Mouse (Mus musculus): ENCODE data around the gene Madcam1. TPM values are rescaled to one million over a fixed set of nuclear protein-coding genes. Genes with fewer than 3 reads are reported as not detected.
A peak's percentile ranks its signal among the peaks of the same experiment; 100 is the strongest.

Gene Madcam1
- polyA plus RNA-seq (2012; rRNA removed) = 0.87 and 1.1 TPM in 2 replicates

DNA sequence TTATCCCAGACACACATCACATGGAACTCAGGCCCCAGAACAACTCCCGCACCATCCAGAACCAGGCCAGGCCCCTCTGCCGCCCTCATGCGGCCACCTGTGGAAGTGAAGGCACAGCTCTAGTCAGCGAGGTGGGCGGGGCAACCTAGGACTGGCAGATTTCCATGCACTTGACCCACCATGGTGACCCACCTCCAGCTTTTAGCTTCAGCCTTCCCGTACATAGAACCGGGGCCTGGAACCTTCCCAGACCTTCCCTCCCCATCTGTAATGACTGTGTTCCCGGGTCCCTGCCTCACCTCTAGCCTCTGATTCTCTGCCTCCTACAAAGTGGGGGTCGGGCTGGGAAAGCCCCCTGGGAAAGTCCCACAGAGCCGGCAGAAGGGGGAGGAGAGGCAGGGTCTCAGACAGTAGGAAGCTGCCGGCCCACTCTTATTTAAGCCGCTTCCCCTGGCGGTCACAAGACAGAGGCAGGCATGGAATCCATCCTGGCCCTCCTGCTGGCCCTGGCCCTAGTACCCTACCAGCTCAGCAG lies at the start of gene Madcam1:
Gene Madcam1 (plus strand): TSS at position 429 of the 535 bp plus-strand sequence.
- TF ChIP-seq POLR2A (IDR thresholded peaks at IDR 0.05; ENCODE audit: borderline replicate concordance, extremely low read depth, insufficient read depth, insufficient read length, poor library complexity, severe bottlenecking) (no peak), CTCF (IDR thresholded peaks at IDR 0.05; ENCODE audit: borderline replicate concordance, extremely low read depth, insufficient read depth, insufficient read length) (peak; percentile 89)
- peak; percentile 57 for DNase-seq (ENCODE audit: low read depth)

- TF ChIP-seq CTCF (IDR thresholded peaks at IDR 0.05; ENCODE audit: borderline replicate concordance, extremely low read depth, insufficient read depth, insufficient read length) (no peak), POLR2A (IDR thresholded peaks at IDR 0.05; ENCODE audit: borderline replicate concordance, extremely low read depth, insufficient read depth, insufficient read length, poor library complexity, severe bottlenecking) (no peak)
- peak; percentile 82 for DNase-seq (ENCODE audit: low read depth)
Observed at GRCm38 (mm10) chr10:79615860-79616259, 48.5 kb upstream of the Madcam1 start.

DNA sequence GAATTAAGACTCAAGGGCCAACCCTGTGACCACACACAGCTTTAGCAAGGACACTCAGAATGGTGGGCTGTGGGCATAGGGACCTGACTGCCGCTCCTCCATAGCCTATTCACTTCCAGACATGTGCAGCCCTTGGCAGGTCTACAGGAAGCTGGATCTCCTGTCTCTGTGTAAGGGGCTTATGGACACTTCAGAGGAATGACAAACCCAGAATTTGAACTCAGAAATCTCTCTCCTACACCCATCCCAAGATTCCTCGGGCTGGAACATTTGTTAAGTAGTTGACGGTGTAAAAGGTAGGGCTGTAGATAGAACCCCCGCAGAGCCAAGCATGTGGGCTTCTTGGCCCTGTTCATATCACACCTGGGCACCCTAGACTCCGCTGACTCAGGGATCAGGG lies 48.0 kb upstream of the Madcam1 start:
- no peak for TF ChIP-seq CTCF (IDR thresholded peaks at IDR 0.05; ENCODE audit: borderline replicate concordance, extremely low read depth, insufficient read depth, insufficient read length)
- DNase-seq (ENCODE audit: low read depth) = no peak

DNA sequence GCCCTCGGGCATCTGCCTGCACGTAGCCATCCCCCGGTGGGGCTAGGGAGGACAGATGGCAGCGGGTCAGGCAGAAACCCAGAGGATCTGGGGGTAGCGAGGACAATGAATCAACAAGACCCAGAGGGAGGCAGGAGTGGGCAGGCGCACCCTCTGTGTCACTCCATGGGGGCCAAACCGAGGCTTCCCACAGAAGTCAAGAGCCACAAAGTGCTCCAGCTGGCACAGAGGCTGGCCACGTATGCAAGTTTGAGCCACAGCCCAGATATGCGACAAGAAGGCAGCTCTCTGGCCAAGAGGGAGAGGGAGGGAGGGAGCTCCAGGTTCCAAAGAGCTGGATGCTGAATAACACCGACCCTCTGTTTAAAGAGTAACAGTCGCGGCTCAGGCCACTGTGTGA lies 40.4 kb upstream of the Madcam1 start:
- TF ChIP-seq CTCF (IDR thresholded peaks at IDR 0.05; ENCODE audit: borderline replicate concordance, extremely low read depth, insufficient read depth, insufficient read length) (no peak), POLR2A (IDR thresholded peaks at IDR 0.05; ENCODE audit: borderline replicate concordance, extremely low read depth, insufficient read depth, insufficient read length, poor library complexity, severe bottlenecking) (no peak)
- DNase-seq (ENCODE audit: low read depth) = peak; percentile 4

GRCm38 (mm10) chr10:79625398-79625797 lies 39.0 kb upstream of the Madcam1 start:
- TF ChIP-seq POLR2A (IDR thresholded peaks at IDR 0.05; ENCODE audit: borderline replicate concordance, extremely low read depth, insufficient read depth, insufficient read length, poor library complexity, severe bottlenecking) (no peak), CTCF (IDR thresholded peaks at IDR 0.05; ENCODE audit: borderline replicate concordance, extremely low read depth, insufficient read depth, insufficient read length) (no peak)

GRCm38 (mm10) chr10:79626156-79626555 lies 38.2 kb upstream of the Madcam1 start:
- DNase-seq (ENCODE audit: low read depth) = no peak
- no peak for TF ChIP-seq POLR2A (IDR thresholded peaks at IDR 0.05; ENCODE audit: borderline replicate concordance, extremely low read depth, insufficient read depth, insufficient read length, poor library complexity, severe bottlenecking)
- TF ChIP-seq CTCF (IDR thresholded peaks at IDR 0.05; ENCODE audit: borderline replicate concordance, extremely low read depth, insufficient read depth, insufficient read length) = no peak

More at GRCm38 (mm10) chr10:79625398-79625797, 39.0 kb upstream of the Madcam1 start:
- no peak for DNase-seq (ENCODE audit: low read depth)

DNA sequence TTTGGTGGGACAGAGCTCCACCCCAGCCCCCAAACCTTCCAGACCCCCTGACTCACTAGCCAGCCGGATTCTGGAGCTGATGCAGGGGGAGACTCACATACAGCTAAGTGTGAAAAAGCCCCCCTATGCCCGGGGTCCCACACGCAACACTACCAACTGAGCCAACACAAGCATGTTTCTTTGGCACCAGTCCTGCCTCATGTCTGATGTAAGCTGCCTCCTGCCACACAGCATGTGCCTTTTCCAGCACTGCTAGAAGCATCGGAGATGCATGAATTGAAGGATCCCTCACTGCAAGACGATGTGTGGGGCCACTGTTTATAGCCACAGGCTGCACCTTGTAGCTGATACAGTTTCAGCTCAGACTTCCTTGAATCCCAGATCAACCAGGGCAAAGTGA lies 36.0 kb upstream of the Madcam1 start:
- TF ChIP-seq POLR2A (IDR thresholded peaks at IDR 0.05; ENCODE audit: borderline replicate concordance, extremely low read depth, insufficient read depth, insufficient read length, poor library complexity, severe bottlenecking) (no peak), CTCF (IDR thresholded peaks at IDR 0.05; ENCODE audit: borderline replicate concordance, extremely low read depth, insufficient read depth, insufficient read length) (no peak)
- DNase-seq (ENCODE audit: low read depth) = peak; percentile 81

DNA sequence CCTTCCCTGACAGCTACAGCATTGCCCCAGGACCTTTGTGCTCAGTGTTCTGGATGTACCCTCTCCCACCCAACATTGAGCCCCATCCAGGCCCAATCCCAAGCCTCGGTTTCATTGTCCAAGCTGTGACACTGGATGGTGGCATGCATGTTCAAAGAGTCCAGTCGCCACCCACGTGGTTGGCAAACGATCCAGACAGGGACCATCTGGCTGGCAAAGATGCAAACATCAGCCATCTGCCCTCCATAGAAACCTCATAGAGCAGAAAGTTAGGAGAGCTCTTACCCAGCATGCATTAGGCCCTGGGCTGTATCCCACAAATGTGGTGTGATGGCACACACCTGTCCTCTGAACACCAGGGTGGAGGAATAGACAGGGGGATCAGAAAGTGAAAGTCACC lies 32.9 kb upstream of the Madcam1 start:
- peak; percentile 76 for DNase-seq (ENCODE audit: low read depth)
- TF ChIP-seq POLR2A (IDR thresholded peaks at IDR 0.05; ENCODE audit: borderline replicate concordance, extremely low read depth, insufficient read depth, insufficient read length, poor library complexity, severe bottlenecking) (no peak), CTCF (IDR thresholded peaks at IDR 0.05; ENCODE audit: borderline replicate concordance, extremely low read depth, insufficient read depth, insufficient read length) (no peak)

DNA sequence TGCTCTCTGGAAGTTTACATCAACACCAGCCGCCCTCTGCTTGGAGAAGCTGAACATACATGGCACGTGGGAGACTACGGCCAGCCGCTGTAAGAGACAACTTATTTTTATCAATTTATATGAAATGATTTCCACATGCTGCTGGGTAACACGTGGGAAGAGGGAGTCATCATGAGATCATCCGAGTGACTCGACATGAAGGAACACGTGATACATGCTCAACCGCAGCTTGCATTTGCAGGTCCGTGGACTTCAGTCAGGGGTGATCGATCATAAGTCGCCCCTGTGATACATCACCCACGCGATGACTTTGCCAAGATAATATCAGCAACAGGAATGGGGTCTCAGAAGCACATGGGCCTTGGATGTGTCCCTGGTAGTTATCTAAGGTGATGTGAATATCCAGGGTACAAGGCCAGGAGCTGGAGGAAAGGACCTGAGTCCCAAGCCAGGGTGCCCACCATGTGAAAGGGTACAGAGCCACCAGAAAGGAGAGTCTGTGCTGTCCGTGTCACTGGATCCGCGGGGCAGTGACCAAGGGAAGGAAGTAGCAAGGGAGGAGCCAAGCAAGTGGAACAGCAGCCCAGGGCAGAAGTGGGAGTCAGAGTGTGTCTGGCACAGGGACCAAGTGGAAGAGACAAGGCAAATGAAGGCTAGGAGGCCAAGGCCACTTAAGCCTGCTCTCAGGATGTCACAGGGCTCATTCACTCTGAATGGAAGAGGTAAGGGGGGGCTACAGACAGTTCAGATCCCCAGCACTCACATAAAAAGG lies 31.2 kb upstream of the Madcam1 start:
- no peak for DNase-seq (ENCODE audit: low read depth)
- no peak for TF ChIP-seq POLR2A (IDR thresholded peaks at IDR 0.05; ENCODE audit: borderline replicate concordance, extremely low read depth, insufficient read depth, insufficient read length, poor library complexity, severe bottlenecking)

DNA sequence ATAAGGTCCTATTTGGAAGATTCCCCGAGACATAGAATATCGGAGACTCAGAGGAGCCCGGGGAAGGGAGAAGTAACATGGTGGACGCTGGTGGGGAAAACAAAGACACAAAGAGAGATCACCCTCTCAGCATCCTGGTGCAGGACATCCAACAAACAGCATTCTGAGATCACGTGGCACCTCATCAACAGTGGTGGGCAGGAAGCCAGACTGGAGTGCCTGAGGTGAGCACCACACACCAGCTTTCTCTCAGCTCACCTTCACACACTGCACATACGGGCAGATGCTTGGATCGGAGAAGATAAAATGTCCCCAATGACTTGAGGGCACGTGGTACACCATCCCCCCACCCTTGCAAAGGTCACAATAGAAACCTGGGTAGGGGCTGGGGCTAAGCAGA lies 28.1 kb upstream of the Madcam1 start:
- no peak for DNase-seq (ENCODE audit: low read depth)
- no peak for TF ChIP-seq POLR2A (IDR thresholded peaks at IDR 0.05; ENCODE audit: borderline replicate concordance, extremely low read depth, insufficient read depth, insufficient read length, poor library complexity, severe bottlenecking)
- TF ChIP-seq CTCF (IDR thresholded peaks at IDR 0.05; ENCODE audit: borderline replicate concordance, extremely low read depth, insufficient read depth, insufficient read length) = no peak

GRCm38 (mm10) chr10:79637128-79638110 lies 26.9 kb upstream of the Madcam1 start, which contains the start of gene Shc2:
Gene Shc2 (minus strand): TSS chr10:79637918.
- TF ChIP-seq POLR2A (IDR thresholded peaks at IDR 0.05; ENCODE audit: borderline replicate concordance, extremely low read depth, insufficient read depth, insufficient read length, poor library complexity, severe bottlenecking) = peak; percentile 84
- no peak for TF ChIP-seq CTCF (IDR thresholded peaks at IDR 0.05; ENCODE audit: borderline replicate concordance, extremely low read depth, insufficient read depth, insufficient read length)
- peak; percentile 91 for DNase-seq (ENCODE audit: low read depth)

Data from brain, embryonic 14.5 days (tissue).